Mouse (Mus musculus) urinary bladder, postnatal 36 days (tissue): Measurements from ENCODE around the gene Ccdc125.
A peak's percentile ranks its signal among the peaks of the same experiment; 100 is the strongest.
"Not testable (repeated sequence)": the region's sequence is repeated elsewhere in the genome, so short reads cannot be mapped to it uniquely, and the experiment has no call there.

Experiments
- DNase-seq, 2 experiments: peaks; one replicate each; pipeline ENCODE4 v3.0.0; 2022; ENCODE audit warnings: low spot score in 2 of 2, mixed read lengths in 1 of 2

The Ccdc125 gene

DNA sequence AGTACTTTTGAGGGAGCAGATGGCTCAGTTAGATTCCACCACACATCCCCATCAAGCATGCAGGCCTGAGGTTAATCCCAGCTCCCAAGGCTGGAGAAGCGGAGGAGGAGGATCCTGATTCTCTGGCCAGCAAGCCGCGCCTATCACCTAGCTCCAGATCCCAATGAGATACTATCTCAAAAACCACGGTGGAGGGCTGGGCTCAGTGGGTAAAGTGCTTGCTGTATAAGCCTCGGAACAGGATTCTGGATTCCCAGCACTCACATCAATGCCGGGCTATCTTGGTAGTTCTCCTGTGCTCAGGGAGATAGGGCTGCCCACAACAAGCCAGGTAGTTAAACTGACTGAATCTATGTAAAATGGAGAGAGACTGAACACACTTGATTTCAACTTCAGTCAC, 46.0 kb downstream of the Ccdc125 start:
- no peak for DNase-seq

DNA sequence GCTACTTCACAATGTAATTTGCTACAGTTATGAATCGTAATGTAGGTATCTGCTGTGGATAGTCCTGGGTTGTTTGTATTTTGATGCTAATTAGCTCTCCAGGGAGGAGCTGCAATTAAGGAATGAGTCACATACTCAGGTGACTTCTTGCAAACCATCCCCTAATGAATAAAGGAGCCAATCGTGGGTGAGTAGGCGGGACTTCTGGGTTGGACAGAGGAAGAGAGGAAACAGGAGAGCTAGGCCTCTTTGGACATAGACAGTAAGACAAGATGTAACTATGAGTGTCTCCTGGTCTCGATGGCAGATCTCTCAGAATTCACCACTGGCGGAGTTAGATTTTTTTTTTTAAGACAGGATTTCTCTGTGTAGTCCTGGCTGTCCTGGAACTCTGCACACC, 52.1 kb downstream of the Ccdc125 start:
- no peak for DNase-seq

DNA sequence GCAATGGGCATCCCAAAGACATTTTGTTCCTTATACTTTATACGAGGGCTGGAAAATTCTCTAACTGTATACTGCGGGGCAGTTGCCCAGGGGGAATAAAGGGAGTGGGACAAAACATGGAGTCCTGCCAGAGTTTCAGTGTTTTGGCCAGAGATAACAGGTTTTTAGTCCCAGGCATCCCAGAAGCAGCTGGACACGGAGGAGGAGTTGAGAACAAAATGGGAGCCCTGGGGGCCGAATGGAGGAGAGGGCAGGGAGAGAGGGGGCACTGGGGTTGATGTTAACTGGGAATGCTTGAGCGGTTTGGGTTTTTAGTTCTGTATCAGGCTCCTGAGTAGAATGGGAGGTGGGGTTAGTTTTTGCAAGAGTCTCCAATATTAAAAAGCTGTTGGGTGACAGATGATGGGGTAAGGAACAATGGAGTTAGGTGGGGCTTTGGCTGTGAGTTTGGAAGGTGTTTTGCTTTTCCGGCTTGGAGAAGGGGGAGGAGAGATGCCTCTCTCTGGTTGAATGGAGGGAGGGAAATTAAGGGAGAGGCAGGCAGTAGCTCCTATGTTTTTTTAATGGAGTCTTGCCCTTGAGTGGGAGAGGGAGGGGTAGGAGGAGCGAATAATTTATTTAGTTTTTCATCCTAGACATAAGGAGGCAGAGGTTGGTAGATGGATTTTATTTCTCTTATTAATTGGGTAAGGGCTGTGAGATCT, 54.7 kb downstream of the Ccdc125 start:
- no peak for DNase-seq

- no peak for DNase-seq
These were observed 55.7 kb downstream of the Ccdc125 start for GRCm38 (mm10) chr13:100725194-100725593.

DNA sequence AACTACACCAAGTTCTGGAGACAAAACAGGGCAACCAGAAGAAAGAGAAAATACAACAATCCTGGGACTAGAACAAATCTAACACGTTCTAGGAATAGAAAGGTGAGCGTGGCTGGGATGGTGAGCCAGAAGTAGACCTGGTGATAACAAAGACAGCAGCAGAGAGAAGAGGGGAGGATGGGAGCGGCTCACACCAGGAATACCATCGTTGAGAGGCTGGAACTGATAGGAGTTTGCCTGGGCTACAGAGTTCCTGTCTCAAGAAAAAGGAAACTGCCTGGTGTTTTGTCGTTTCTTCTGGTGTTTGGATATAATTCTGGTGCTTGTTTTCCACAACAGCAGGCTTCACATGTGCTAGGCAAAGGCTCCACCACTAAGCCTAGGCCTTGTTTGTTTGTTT, 58.6 kb downstream of the Ccdc125 start:
- no peak for DNase-seq

DNA sequence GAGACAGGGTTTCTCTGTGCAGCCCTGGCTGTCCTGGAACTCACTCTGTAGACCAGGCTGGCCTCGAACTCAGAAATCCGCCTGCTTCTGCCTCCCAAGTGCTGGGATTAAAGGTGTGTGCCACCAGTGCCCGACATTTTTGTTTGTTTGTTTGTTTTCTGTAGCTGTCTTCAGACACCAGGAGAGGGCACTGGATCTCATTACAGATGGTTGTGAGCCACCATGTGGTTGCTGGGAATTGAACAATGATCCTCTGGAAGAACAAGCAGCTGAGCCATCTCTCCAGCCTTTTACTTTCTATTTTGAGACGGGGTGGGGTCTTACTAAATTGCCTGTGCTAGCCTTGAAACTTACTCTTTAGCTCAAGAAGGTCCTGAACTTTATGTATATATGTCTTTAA, 59.0 kb downstream of the Ccdc125 start:
- DNase-seq = not testable (repeated sequence)

GRCm38 (mm10) chr13:100730153-100730860, 60.8 kb downstream of the Ccdc125 start:
- DNase-seq = peak in 1 of 2 experiments; percentile 3

- DNase-seq = peak; percentile 86 to 93
These were observed 61.3 kb downstream of the Ccdc125 start, which contains the start of gene Cdk7 for GRCm38 (mm10) chr13:100730861-100731176. Gene Cdk7 (minus strand): TSS chr13:100730939.

DNA sequence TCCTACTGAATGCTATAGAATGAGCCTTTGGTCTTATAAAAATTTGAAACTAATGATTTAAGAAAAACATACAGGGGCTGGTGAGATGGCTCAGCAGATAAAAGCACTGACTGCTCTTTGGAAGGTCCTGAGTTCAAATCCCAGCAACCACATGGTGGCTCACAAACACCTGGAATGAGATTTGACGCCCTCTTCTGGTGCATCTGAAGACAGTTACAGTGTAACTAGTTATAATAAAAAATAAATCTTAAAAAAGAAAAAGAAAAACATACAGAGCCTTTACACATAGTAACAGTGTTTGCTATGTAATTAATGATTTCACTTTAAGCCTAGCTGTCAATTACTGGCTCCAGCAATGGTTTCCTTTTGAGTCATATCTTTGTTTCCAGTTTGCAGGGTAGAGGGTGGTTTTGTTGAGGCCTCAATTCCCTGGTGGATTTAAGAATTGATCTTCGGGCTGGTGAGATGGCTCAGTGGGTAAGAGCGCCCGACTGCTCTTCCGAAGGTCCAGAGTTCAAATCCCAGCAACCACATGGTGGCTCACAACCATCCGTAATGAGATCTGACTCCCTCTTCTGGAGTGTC, 62.0 kb downstream of the Ccdc125 start:
- not testable (repeated sequence) for DNase-seq

GRCm38 (mm10) chr13:100732756-100733155, 63.2 kb downstream of the Ccdc125 start:
- DNase-seq = no peak

GRCm38 (mm10) chr13:100742831-100743230, 73.3 kb downstream of the Ccdc125 start:
- no peak for DNase-seq

DNA sequence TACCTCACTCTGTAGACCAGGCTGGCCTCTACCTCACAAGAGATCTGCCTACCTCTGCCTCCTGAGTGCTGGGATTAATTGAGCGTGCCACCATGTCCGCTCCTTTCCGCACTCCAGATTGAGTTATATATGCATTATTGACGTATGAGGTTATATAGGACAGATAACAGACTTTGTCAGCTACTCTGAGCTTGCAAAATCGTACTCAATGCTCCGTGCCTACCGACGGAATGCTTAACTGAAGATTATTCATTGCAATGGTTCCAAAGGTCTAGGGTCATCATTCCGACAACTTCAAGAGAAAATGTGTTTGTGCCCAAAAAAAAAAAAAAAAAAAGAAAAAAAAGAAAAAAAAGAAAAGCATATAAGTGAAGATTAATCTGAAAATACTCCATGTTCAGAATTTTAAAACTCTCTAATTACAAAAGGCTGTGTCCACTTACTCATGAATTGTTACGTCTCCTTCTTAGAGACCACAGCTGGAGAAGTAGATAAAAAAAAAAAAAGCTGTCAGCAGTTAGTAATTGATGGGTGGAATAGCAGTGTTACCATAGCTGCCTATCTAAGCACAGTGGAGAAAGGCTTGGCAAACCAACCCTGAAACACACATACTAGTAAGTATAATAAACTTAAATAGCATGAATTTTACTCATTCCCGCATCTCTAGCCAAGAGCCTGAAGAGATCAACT, 74.0 kb downstream of the Ccdc125 start:
- no peak for DNase-seq

DNA sequence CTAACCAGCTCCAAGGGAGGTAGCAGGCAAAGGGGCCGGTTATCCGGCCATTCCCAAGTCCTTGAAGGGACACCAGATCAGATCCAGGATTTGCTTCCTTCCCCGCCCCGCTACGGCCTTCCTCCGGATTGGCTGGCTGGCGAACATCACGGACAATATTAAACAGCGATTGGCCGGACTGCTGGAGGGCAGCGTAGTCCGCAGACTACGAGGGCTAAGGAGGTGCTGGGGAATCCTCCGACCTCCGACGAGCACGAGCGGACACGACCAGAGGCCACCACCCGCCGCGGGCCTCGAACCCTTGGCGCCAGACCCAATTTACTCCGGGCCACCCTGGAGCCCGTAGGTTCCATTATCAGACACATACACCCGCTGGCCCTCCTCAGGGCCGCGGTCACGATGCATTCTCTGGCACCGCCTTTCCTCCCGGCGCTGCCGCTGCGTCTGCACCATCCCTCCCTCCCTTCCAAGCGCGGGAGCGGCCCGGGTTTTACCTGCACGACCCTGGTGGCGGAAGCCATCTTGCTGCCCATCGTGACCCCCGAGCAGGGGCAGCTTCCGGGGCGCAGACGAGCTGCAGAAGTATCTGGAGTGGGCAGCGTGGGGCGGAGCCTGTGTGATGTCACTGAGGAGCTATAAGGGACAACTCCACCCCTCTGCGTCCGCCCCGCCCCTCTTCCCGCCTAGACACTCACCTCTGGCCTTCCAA, 74.7 kb downstream of the Ccdc125 start, which contains the start of gene Mrps36:
Mrps36 (minus strand) TSS at position 624 of the 709 bp plus-strand sequence.
- peak; percentile 91 to 92 for DNase-seq

GRCm38 (mm10) chr13:100746090-100746489, 76.6 kb downstream of the Ccdc125 start:
- DNase-seq = no peak
